Mouse (Mus musculus) frontal cortex, adult (tissue): ENCODE results near the gene Gm10722.
"Not testable (repeated sequence)": the region's sequence is repeated elsewhere in the genome, so short reads cannot be mapped to it uniquely, and the experiment has no call there.

ENCODE experiments used
- ATAC-seq: cut with Nextera tagmentation; 2 replicates; pipeline ENCODE4 v1.9.2; 2017; ENCODE audit warnings: mild to moderate bottlenecking, moderate library complexity, mixed read lengths; ENCODE audit not compliant: low TSS enrichment

The Gm10722 gene

GRCm38 (mm10) chr9:3000445-3000972 is at the start of gene Gm10722:
Gene Gm10722, plus strand, starts transcription at chr9:3000922.
- ATAC-seq: not testable (repeated sequence)

- ATAC-seq: not testable (repeated sequence)
These were observed 284 bp downstream of the Gm10722 start for GRCm38 (mm10) chr9:3001006-3001405.

DNA sequence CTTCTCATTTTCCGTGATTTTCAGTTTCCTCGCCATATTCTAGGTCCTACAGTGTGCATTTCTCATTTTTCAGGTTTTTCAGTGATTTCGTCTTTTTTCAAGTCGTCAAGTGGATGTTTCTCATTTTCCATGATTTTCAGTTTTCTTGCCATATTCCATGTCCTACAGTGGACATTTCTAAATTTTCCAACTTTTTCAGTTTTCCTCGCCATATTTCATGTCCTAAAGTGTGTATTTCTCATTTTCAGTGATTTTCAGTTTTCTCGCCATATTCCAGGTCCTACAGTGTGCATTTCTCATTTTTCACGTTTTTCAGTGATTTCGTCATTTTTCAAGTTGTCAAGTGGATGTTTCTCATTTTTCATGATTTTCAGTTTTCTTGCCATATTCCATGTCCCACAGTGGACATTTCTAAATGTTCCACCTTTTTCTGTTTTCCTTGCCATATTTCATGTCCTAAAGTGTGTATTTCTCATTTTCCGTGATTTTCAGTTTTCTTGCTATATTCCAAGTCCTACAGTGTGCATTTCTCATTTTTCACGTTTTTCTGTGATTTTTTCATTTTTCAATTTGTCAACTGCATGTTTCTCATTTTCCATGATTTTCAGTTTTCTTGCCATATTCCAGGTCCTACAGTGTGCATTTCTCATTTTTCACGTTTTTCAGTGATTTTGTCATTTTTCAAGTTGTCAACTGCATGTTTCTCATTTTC is 1.4 kb downstream of the Gm10722 start:
- peak; percentile 56; the same call in 1 of the 2 replicates for ATAC-seq

DNA sequence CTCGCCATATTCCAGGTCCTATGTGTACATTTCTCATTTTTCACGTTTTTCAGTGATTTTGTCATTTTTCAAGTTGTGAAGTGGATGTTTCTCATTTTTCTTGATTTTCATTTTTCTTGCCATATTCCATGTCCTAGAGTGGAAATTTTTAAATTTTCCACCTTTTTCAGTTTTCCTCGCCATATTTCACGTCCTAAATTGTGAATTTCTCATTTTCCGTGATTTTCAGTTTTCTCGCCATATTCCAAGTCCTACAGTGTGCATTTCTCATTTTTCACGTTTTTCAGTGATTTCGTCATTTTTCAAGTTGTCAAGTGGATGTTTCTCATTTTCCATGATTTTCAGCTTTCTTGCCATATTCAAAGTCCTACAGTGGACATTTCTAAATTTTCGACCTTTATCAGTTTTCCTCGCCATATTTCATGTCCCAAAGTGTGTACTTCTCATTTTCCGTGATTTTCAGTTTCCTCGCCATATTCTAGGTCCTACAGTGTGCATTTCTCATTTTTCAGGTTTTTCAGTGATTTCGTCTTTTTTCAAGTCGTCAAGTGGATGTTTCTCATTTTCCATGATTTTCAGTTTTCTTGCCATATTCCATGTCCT is 2.2 kb downstream of the Gm10722 start, which contains the start of gene Gm11168:
TSS of gene Gm11168 (plus strand) at position 553 of the 603 bp plus-strand sequence.
- not testable (repeated sequence) for ATAC-seq

GRCm38 (mm10) chr9:3006179-3006578 is 5.5 kb downstream of the Gm10722 start:
- peak; percentile 56; the same call in 1 of the 2 replicates for ATAC-seq

DNA sequence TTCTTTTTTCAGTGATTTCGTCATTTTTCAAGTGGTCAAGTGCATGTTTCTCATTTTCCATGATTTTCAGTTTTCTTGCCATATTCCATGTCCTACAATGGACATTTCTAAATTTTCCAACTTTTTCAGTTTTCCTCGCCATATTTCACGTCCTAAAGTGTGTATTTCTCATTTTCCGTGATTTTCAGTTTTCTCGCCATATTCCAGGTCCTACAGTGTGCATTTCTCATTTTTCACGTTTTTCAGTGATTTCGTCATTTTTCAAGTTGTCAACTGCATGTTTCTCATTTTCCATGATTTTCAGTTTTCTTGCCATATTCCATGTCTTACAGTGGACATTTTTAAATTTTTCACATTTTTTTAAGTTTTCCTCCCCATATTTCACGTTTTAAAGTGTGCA is 5.9 kb downstream of the Gm10722 start:
- ATAC-seq: not testable (repeated sequence)

- ATAC-seq: peak; percentile 31; the same call in 1 of the 2 replicates
These were observed 6.5 kb downstream of the Gm10722 start for GRCm38 (mm10) chr9:3007272-3007671.

DNA sequence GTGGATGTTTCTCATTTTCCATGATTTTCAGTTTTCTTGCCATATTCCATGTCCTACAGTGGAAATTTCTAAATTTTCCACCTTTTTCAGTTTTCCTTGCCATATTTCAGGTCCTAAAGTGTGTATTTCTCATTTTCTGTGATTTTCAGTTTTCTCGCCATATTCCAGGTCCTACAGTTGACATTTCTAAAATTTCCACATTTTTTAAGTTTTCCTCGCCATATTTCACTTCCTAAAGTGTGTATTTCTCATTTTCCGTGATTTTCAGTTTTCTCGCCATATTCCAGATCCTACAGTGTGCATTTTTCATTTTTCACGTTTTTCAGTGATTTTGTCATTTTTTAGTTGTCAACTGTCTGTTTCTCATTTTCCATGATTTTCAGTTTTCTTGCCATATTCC is 8.6 kb downstream of the Gm10722 start:
- ATAC-seq: peak; percentile 34

DNA sequence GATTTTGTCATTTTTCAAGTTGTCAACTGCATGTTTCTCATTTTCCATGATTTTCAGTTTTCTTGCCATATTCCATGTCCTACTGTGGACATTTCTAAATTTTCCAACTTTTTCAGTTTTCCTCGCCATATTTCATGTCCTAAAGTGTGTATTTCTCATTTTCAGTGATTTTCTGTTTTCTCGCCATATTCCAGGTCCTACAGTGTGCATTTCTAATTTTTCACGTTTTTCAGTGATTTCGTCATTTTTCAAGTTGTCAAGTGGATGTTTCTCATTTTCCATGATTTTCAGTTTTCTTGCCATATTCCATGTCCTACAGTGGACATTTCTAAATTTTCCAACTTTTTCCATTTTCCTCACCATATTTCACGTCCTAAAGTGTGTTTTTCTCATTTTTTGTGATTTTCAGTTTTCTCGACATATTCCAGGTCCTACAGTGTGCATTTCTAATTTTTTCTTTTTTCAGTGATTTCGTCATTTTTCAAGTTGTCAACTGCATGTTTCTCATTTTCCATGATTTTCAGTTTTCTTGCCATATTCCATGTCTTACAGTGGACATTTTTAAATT is 11.4 kb downstream of the Gm10722 start:
- ATAC-seq: peak; percentile 66

DNA sequence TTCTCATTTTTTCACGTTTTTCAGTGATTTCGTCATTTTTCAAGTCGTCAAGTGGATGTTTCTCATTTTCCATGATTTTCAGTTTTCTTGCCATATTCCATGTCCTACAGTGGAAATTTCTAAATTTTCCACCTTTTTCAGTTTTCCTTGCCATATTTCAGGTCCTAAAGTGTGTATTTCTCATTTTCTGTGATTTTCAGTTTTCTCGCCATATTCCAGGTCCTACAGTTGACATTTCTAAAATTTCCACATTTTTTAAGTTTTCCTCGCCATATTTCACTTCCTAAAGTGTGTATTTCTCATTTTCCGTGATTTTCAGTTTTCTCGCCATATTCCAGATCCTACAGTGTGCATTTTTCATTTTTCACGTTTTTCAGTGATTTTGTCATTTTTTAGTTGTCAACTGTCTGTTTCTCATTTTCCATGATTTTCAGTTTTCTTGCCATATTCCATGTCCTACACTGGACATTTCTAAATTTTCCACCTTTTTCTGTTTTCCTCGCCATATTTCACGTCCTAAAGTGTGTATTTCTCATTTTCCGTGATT is 12.1 kb downstream of the Gm10722 start, which contains the start of gene Gm10721:
TSS of gene Gm10721 (plus strand) at position 408 of the 547 bp plus-strand sequence.
- ATAC-seq: peak; percentile 48

DNA sequence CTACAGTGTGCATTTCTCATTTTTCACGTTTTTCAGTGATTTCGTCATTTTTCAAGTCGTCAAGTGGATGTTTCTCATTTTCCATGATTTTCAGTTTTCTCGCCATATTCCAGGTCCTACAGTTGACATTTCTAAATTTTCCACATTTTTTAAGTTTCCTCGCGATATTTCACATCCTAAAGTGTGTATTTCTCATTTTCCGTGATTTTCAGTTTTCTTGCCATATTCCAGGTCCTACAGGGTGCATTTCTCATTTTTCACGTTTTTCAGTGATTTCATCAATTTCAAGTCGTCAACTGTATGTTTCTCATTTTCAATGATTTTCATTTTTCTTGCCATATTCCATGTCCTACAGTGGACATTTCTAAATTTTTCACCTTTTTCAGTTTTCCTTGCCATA is 14.6 kb downstream of the Gm10722 start, which contains the start of gene Gm10720:
TSS of gene Gm10720 (plus strand) at position 301 of the 400 bp plus-strand sequence.
- not testable (repeated sequence) for ATAC-seq

GRCm38 (mm10) chr9:3015896-3016295 is 15.2 kb downstream of the Gm10722 start:
- ATAC-seq: not testable (repeated sequence)

DNA sequence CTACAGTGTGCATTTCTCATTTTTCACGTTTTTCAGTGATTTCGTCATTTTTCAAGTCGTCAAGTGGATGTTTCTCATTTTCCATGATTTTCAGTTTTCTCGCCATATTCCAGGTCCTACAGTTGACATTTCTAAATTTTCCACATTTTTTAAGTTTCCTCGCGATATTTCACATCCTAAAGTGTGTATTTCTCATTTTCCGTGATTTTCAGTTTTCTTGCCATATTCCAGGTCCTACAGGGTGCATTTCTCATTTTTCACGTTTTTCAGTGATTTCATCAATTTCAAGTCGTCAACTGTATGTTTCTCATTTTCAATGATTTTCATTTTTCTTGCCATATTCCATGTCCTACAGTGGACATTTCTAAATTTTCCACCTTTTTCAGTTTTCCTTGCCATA is 16.4 kb downstream of the Gm10722 start, which contains the start of gene Gm10719:
TSS of gene Gm10719 (plus strand) at position 301 of the 400 bp plus-strand sequence.
- ATAC-seq: not testable (repeated sequence)

GRCm38 (mm10) chr9:3018944-3019343 is 18.2 kb downstream of the Gm10722 start:
- not testable (repeated sequence) for ATAC-seq

DNA sequence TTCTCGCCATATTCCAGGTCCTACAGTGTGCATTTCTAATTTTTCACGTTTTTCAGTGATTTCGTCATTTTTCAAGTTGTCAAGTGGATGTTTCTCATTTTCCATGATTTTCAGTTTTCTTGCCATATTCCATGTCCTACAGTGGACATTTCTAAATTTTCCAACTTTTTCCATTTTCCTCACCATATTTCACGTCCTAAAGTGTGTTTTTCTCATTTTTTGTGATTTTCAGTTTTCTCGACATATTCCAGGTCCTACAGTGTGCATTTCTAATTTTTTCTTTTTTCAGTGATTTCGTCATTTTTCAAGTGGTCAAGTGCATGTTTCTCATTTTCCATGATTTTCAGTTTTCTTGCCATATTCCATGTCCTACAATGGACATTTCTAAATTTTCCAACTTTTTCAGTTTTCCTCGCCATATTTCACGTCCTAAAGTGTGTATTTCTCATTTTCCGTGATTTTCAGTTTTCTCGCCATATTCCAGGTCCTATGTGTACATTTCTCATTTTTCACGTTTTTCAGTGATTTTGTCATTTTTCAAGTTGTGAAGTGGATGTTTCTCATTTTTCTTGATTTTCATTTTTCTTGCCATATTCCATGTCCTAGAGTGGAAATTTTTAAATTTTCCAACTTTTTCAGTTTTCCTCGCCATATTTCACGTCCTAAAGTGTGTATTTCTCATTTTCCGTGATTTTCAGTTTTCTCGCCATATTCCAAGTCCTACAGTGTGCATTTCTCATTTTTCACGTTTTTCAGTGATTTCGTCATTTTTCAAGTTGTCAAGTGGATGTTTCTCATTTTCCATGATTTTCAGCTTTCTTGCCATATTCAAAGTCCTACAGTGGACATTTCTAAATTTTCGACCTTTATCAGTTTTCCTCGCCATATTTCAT is 19.4 kb downstream of the Gm10722 start:
- ATAC-seq: peak; percentile 45

- not testable (repeated sequence) for ATAC-seq
These were observed 21.7 kb downstream of the Gm10722 start for GRCm38 (mm10) chr9:3022316-3023008.

- ATAC-seq: not testable (repeated sequence)
These were observed 22.7 kb downstream of the Gm10722 start, which contains the start of gene Gm10718 for GRCm38 (mm10) chr9:3023312-3023984. Gene Gm10718, plus strand, starts transcription at chr9:3023547.

DNA sequence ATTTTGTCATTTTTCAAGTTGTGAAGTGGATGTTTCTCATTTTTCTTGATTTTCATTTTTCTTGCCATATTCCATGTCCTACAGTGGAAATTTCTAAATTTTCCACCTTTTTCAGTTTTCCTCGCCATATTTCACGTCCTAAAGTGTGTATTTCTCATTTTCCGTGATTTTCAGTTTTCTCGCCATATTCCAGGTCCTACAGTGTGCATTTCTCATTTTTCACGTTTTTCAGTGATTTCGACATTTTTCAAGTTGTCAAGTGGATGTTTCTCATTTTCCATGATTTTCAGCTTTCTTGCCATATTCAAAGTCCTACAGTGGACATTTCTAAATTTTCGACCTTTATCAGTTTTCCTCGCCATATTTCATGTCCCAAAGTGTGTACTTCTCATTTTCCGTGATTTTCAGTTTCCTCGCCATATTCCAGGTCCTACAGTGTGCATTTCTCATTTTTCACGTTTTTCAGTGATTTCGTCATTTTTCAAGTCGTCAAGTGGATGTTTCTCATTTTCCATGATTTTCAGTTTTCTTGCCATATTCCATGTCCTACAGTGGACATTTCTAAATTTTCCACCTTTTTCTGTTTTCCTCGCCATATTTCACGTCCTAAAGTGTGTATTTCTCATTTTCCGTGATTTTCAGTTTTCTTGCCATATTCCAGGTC is 23.4 kb downstream of the Gm10722 start:
- not testable (repeated sequence) for ATAC-seq

GRCm38 (mm10) chr9:3024912-3025467 is 24.3 kb downstream of the Gm10722 start, which contains the start of gene Gm10717:
Gene Gm10717, plus strand, starts transcription at chr9:3025417.
- ATAC-seq: not testable (repeated sequence)
